1 mouse cellular context compared by ENCODE assay signal in the genomic region with DNA sequence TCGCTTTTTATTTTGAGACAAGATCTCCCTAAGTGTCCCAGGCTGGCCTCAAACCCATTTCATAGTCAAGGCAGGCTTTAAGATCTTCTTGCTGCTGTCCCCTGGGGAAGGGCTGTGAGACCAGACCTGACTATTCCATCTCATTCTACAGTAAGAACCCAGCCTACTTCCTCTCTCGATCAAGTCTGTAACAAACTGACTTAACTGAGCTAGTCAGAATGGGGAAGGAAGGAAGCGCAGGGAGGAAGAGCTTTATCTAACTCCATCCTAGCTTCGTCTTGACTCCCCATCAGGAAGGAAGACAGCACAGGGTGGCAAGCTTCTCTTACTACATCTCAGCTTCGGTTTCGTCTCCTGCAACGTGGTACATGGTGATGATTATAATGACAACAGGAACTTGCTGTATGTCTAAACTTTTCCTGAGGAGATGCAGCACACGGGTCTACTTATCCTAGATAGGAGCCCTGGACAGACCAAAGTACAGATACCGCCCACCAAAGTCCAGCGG.
TF ChIP-seq lines count a peak whose summit lies in the region.

No protein-coding gene starts in this region.

TF ChIP-seq in MEL, 35 proteins besides CTCF, POLR2A, EP300 and RAD21 (continued from another document):
- peak; percentile 68; the same call in 1 of the 2 replicates for TF ChIP-seq POLR2AphosphoS5 (IDR thresholded peaks at IDR 0.05; ENCODE audit: borderline replicate concordance, low read depth, low read length)
- TF ChIP-seq ZMIZ1 (IDR thresholded peaks at IDR 0.05; ENCODE audit: low read depth, low read length): no peak; the same call in 1 of the 2 replicates
- TF ChIP-seq GATA1 (IDR thresholded peaks at IDR 0.05; ENCODE audit: low read depth, low read length): peak; percentile 88
- TF ChIP-seq CHD1 (IDR thresholded peaks at IDR 0.05; ENCODE audit: low read depth, low read length): no peak
- TF ChIP-seq CHD2 (IDR thresholded peaks at IDR 0.05; ENCODE audit: low read length): no peak
- TF ChIP-seq NRF1 (IDR thresholded peaks at IDR 0.05; ENCODE audit: insufficient read depth, low read depth, low read length, poor library complexity, severe bottlenecking): no peak
- no peak for TF ChIP-seq USF1 (IDR thresholded peaks at IDR 0.05; ENCODE audit: low read depth, low read length)
- peak; percentile 67; the same call in 1 of the 2 replicates for TF ChIP-seq TCF12 (IDR thresholded peaks at IDR 0.05; ENCODE audit: low read depth, low read length)
- TF ChIP-seq HCFC1 (IDR thresholded peaks at IDR 0.05; ENCODE audit: low read depth, low read length): no peak; the same call in 1 of the 2 replicates
- TF ChIP-seq TBP (IDR thresholded peaks at IDR 0.05; ENCODE audit: low read depth, low read length): peak; percentile 94
- TF ChIP-seq RCOR1 (IDR thresholded peaks at IDR 0.05; ENCODE audit: low read depth, low read length): peak; percentile 60
- TF ChIP-seq GABPA (IDR thresholded peaks at IDR 0.05; ENCODE audit: low read depth, low read length): no peak
- TF ChIP-seq BHLHE40 (IDR thresholded peaks at IDR 0.05; ENCODE audit: borderline replicate concordance, low read depth, low read length): no peak
- no peak for TF ChIP-seq KAT2A (conservative IDR thresholded peaks at IDR 0.05; ENCODE audit: low read depth, low read length)
TF ChIP-seq in MEL: peak in this region for 16.
